Mouse (Mus musculus): ENCODE data around the gene Myo7a. TPM values are rescaled to one million over a fixed set of nuclear protein-coding genes. Genes with fewer than 3 reads are reported as not detected.
A peak's percentile ranks its signal among the peaks of the same experiment; 100 is the strongest.

The Myo7a gene
- polyA plus RNA-seq, 1 experiment from 2014 or later, result 18.1 TPM

GRCm38 (mm10) chr7:98077453-98077852 is 41.9 kb downstream of the Myo7a start:
- H3K36me3 ChIP-seq (ENCODE audit: control insufficient read depth, insufficient read depth, low read length), result no peaks in the 10 kb centered on the region
- 88% methylated on average over 11 of the region's 11 CpGs for WGBS
- no peak overlapping the region for H3K27ac ChIP-seq (ENCODE audit: low read depth, low read length)
- ATAC-seq (replicated peaks; ENCODE audit: low FRiP score) (no peak), DNase-seq (ENCODE audit: low spot score) (no peak)
- no peaks in the 10 kb centered on the region for H3K9me3 ChIP-seq (ENCODE audit: control insufficient read depth, low read length)
- no peak overlapping the region for H3K4me2 ChIP-seq (ENCODE audit: low read depth, low read length, severe bottlenecking)
- H3K4me3 ChIP-seq (ENCODE audit: low read depth, low read length), result no peak overlapping the region
- H3K4me1 ChIP-seq (replicated peaks; ENCODE audit: control insufficient read depth, insufficient read depth, low read length), result no peaks in the 10 kb centered on the region; the same call in 1 of the 2 replicates
- no peaks in the 10 kb centered on the region for H3K27me3 ChIP-seq (ENCODE audit: control insufficient read depth, insufficient read depth, low read length)
- no peak overlapping the region for H3K9ac ChIP-seq (ENCODE audit: low read length)

- ATAC-seq (replicated peaks; ENCODE audit: low FRiP score) (peak; percentile 65; the same call in 1 of the 2 replicates), DNase-seq (ENCODE audit: low spot score) (peak; percentile 90)
- Histone ChIP-seq H3K4me1 (replicated peaks; ENCODE audit: control insufficient read depth, insufficient read depth, low read length) (no peaks in the 10 kb centered on the region), H3K4me3 (ENCODE audit: low read depth, low read length) (no peak overlapping the region), H3K27ac (ENCODE audit: low read depth, low read length) (no peak overlapping the region), H3K9ac (ENCODE audit: low read length) (no peak overlapping the region), H3K4me2 (ENCODE audit: low read depth, low read length, severe bottlenecking) (no peak overlapping the region), H3K36me3 (ENCODE audit: control insufficient read depth, insufficient read depth, low read length) (no peaks in the 10 kb centered on the region), H3K27me3 (ENCODE audit: control insufficient read depth, insufficient read depth, low read length) (no peaks in the 10 kb centered on the region), H3K9me3 (ENCODE audit: control insufficient read depth, low read length) (no peaks in the 10 kb centered on the region)
- 45% methylated on average over 5 of the region's 5 CpGs for WGBS
These were observed 47.7 kb downstream of the Myo7a start for GRCm38 (mm10) chr7:98071620-98072019.

- Histone ChIP-seq H3K27me3 (ENCODE audit: control insufficient read depth, insufficient read depth, low read length) (no peaks in the 10 kb centered on the region), H3K36me3 (ENCODE audit: control insufficient read depth, insufficient read depth, low read length) (no peaks in the 10 kb centered on the region), H3K9me3 (ENCODE audit: control insufficient read depth, low read length) (no peaks in the 10 kb centered on the region), H3K27ac (ENCODE audit: low read depth, low read length) (no peak overlapping the region), H3K4me1 (replicated peaks; ENCODE audit: control insufficient read depth, insufficient read depth, low read length) (no peaks in the 10 kb centered on the region), H3K9ac (ENCODE audit: low read length) (no peak overlapping the region), H3K4me2 (ENCODE audit: low read depth, low read length, severe bottlenecking) (no peak overlapping the region), H3K4me3 (ENCODE audit: low read depth, low read length) (no peak overlapping the region)
- ATAC-seq (replicated peaks; ENCODE audit: low FRiP score) (no peak), DNase-seq (ENCODE audit: low spot score) (no peak)
- 87% methylated on average over 11 of the region's 11 CpGs for WGBS
These were observed 53.1 kb downstream of the Myo7a start for GRCm38 (mm10) chr7:98066229-98066628.

GRCm38 (mm10) chr7:98054942-98055341 is 64.4 kb downstream of the Myo7a start:
- H3K27ac ChIP-seq (ENCODE audit: low read depth, low read length), result no peak overlapping the region
- H3K36me3 ChIP-seq (ENCODE audit: control insufficient read depth, insufficient read depth, low read length), result no peaks in the 10 kb centered on the region
- ATAC-seq (replicated peaks; ENCODE audit: low FRiP score) (no peak), DNase-seq (ENCODE audit: low spot score) (no peak)
- H3K4me2 ChIP-seq (ENCODE audit: low read depth, low read length, severe bottlenecking), result no peak overlapping the region
- H3K9me3 ChIP-seq (ENCODE audit: control insufficient read depth, low read length), result no peaks in the 10 kb centered on the region
- no peak overlapping the region for H3K4me3 ChIP-seq (ENCODE audit: low read depth, low read length)
- no peaks in the 10 kb centered on the region for H3K27me3 ChIP-seq (ENCODE audit: control insufficient read depth, insufficient read depth, low read length)
- H3K4me1 ChIP-seq (replicated peaks; ENCODE audit: control insufficient read depth, insufficient read depth, low read length), result no peaks in the 10 kb centered on the region
- no peak overlapping the region for H3K9ac ChIP-seq (ENCODE audit: low read length)
- WGBS, result 88% methylated on average over 8 of the region's 8 CpGs

GRCm38 (mm10) chr7:98054461-98054860 is 64.9 kb downstream of the Myo7a start:
- 90% methylated on average over 9 of the region's 9 CpGs for WGBS
- H3K9ac ChIP-seq (ENCODE audit: low read length), result no peak overlapping the region

GRCm38 (mm10) chr7:98051980-98052379 is 67.3 kb downstream of the Myo7a start:
- H3K36me3 ChIP-seq (ENCODE audit: control insufficient read depth, insufficient read depth, low read length), result no peaks in the 10 kb centered on the region
- no peaks in the 10 kb centered on the region for H3K9me3 ChIP-seq (ENCODE audit: control insufficient read depth, low read length)
- ATAC-seq (replicated peaks; ENCODE audit: low FRiP score) (no peak), DNase-seq (ENCODE audit: low spot score) (peak; percentile 84)
- no peak overlapping the region for H3K4me2 ChIP-seq (ENCODE audit: low read depth, low read length, severe bottlenecking)
- 19% methylated on average over 8 of the region's 8 CpGs for WGBS
- no peak overlapping the region for H3K9ac ChIP-seq (ENCODE audit: low read length)
- no peaks in the 10 kb centered on the region for H3K27me3 ChIP-seq (ENCODE audit: control insufficient read depth, insufficient read depth, low read length)
- H3K27ac ChIP-seq (ENCODE audit: low read depth, low read length), result no peak overlapping the region
- no peak overlapping the region for H3K4me3 ChIP-seq (ENCODE audit: low read depth, low read length)
- no peaks in the 10 kb centered on the region for H3K4me1 ChIP-seq (replicated peaks; ENCODE audit: control insufficient read depth, insufficient read depth, low read length)

More at GRCm38 (mm10) chr7:98054461-98054860, 64.9 kb downstream of the Myo7a start:
- H3K27me3 ChIP-seq (ENCODE audit: control insufficient read depth, insufficient read depth, low read length), result no peaks in the 10 kb centered on the region
- H3K9me3 ChIP-seq (ENCODE audit: control insufficient read depth, low read length), result no peaks in the 10 kb centered on the region
- no peak overlapping the region for H3K27ac ChIP-seq (ENCODE audit: low read depth, low read length)
- DNase-seq (ENCODE audit: low spot score) (no peak), ATAC-seq (replicated peaks; ENCODE audit: low FRiP score) (no peak)
- H3K36me3 ChIP-seq (ENCODE audit: control insufficient read depth, insufficient read depth, low read length), result no peaks in the 10 kb centered on the region
- no peak overlapping the region for H3K4me3 ChIP-seq (ENCODE audit: low read depth, low read length)
- no peaks in the 10 kb centered on the region for H3K4me1 ChIP-seq (replicated peaks; ENCODE audit: control insufficient read depth, insufficient read depth, low read length)
- H3K4me2 ChIP-seq (ENCODE audit: low read depth, low read length, severe bottlenecking), result no peak overlapping the region

- Histone ChIP-seq H3K9ac (ENCODE audit: low read length) (no peak overlapping the region), H3K36me3 (ENCODE audit: control insufficient read depth, insufficient read depth, low read length) (no peaks in the 10 kb centered on the region), H3K4me1 (replicated peaks; ENCODE audit: control insufficient read depth, insufficient read depth, low read length) (no peaks in the 10 kb centered on the region), H3K9me3 (ENCODE audit: control insufficient read depth, low read length) (no peaks in the 10 kb centered on the region), H3K27ac (ENCODE audit: low read depth, low read length) (no peak overlapping the region), H3K4me3 (ENCODE audit: low read depth, low read length) (no peak overlapping the region), H3K27me3 (ENCODE audit: control insufficient read depth, insufficient read depth, low read length) (no peaks in the 10 kb centered on the region), H3K4me2 (ENCODE audit: low read depth, low read length, severe bottlenecking) (no peak overlapping the region)
- no peak for ATAC-seq (replicated peaks; ENCODE audit: low FRiP score)
- DNase-seq (ENCODE audit: low spot score), result no peak
- 84% methylated on average over 9 of the region's 9 CpGs for WGBS
These were observed 71.1 kb downstream of the Myo7a start for GRCm38 (mm10) chr7:98048101-98048824.

- 84% methylated on average over 7 of the region's 7 CpGs for WGBS
These were observed 116.7 kb downstream of the Myo7a start for GRCm38 (mm10) chr7:98002617-98003016.

More at GRCm38 (mm10) chr7:98002617-98003016, 116.7 kb downstream of the Myo7a start:
- no peak overlapping the region for H3K4me2 ChIP-seq (ENCODE audit: low read depth, low read length, severe bottlenecking)
- H3K27ac ChIP-seq (ENCODE audit: low read depth, low read length), result no peak overlapping the region
- H3K4me3 ChIP-seq (ENCODE audit: low read depth, low read length), result no peak overlapping the region
- no peak overlapping the region for H3K9ac ChIP-seq (ENCODE audit: low read length)
- no peaks in the 10 kb centered on the region for H3K36me3 ChIP-seq (ENCODE audit: control insufficient read depth, insufficient read depth, low read length)
- H3K4me1 ChIP-seq (replicated peaks; ENCODE audit: control insufficient read depth, insufficient read depth, low read length), result no peaks in the 10 kb centered on the region
- no peak for DNase-seq (ENCODE audit: low spot score)
- H3K27me3 ChIP-seq (ENCODE audit: control insufficient read depth, insufficient read depth, low read length), result no peaks in the 10 kb centered on the region
- H3K9me3 ChIP-seq (ENCODE audit: control insufficient read depth, low read length), result no peaks in the 10 kb centered on the region
- ATAC-seq (replicated peaks; ENCODE audit: low FRiP score), result no peak

Data from forebrain, embryonic 11.5 days (tissue).